Comparison of ENCODE assay signal across 15 mouse cellular contexts in genomic region chr19:60073328-60073727, GRCm38 (mm10).
DNase-seq lines count a peak whose midpoint lies in the region; ATAC-seq and TF ChIP-seq lines count a peak whose summit lies in the region.
"Had no signal": no experiment of that assay in that cellular context is flagged by ENCODE, and none has a peak within 500 bp of the region (broad histone marks: within the 10 kb centered on the region; RNA-seq: fewer than 3 reads in every experiment).

No protein-coding gene starts in this region.

- DNase-seq in limb, embryonic 14.5 days (ENCODE audit: low spot score) = peak; percentile 16
- no peak for DNase-seq in limb, embryonic 10.5 days (ENCODE audit: low spot score)
- DNase-seq in heart, adult 9 months (ENCODE audit: low spot score in 2 of 2) = peak; percentile 58 to 86
- DNase-seq in T-cell, adult 2 months (ENCODE audit: low spot score) = no peak
- DNase-seq in embryonic facial prominence, embryonic 10.5 days (ENCODE audit: low spot score) = no peak
- no peak for DNase-seq in cerebellum, adult 11-12 months
- DNase-seq: adrenal gland, postnatal 14 days; midbrain, embryonic 14.5 days had no signal

- WGBS in limb, embryonic 14.5 days = 42% methylated on average over 1 of the region's 1 CpGs
- WGBS in limb, embryonic 10.5 days = 75% methylated on average over 1 of the region's 1 CpGs
- 48% methylated on average over 1 of the region's 1 CpGs for WGBS in lung, embryonic 16.5 days
- 47% methylated on average over 1 of the region's 1 CpGs for WGBS in embryonic facial prominence, embryonic 10.5 days

- H3K4me2 ChIP-seq in limb, embryonic 14.5 days (replicated peaks; ENCODE audit: low read depth, low read length, severe bottlenecking) = no peak overlapping the region
- no peak overlapping the region for H3K4me2 ChIP-seq in lung, embryonic 16.5 days (ENCODE audit: low read depth, low read length)
- H3K4me2 ChIP-seq: embryonic facial prominence, embryonic 13.5 days; limb, embryonic 15.5 days; lung, embryonic 15.5 days had no signal

- ATAC-seq in limb, embryonic 14.5 days (ENCODE audit: low FRiP score, low read depth) = no peak
- peak; percentile 54 for ATAC-seq in lung, embryonic 16.5 days (ENCODE audit: low read depth)

- no peak for TF ChIP-seq POLR2A in limb, embryonic 14.5 days (IDR thresholded peaks at IDR 0.05; ENCODE audit: borderline replicate concordance, extremely low read depth, insufficient read depth, insufficient read length)

- no peaks in the 10 kb centered on the region for H3K9me3 ChIP-seq in limb, embryonic 14.5 days (ENCODE audit: control insufficient read depth, low read length)
- H3K9me3 ChIP-seq in limb, embryonic 10.5 days (replicated peaks) = no peaks in the 10 kb centered on the region
- H3K9me3 ChIP-seq in lung, embryonic 16.5 days (ENCODE audit: control insufficient read depth, low read length) = no peaks in the 10 kb centered on the region
- H3K9me3 ChIP-seq in embryonic facial prominence, embryonic 10.5 days = no peaks in the 10 kb centered on the region
- H3K9me3 ChIP-seq: embryonic facial prominence, embryonic 13.5 days; forebrain, embryonic 10.5 days; hindbrain, embryonic 10.5 days; limb, embryonic 15.5 days; lung, embryonic 15.5 days had no signal

- no peaks in the 10 kb centered on the region for H3K27me3 ChIP-seq in limb, embryonic 14.5 days (ENCODE audit: control insufficient read depth, insufficient read depth, low read length)
- no peaks in the 10 kb centered on the region for H3K27me3 ChIP-seq in limb, embryonic 10.5 days (ENCODE audit: low read depth, poor library complexity, severe bottlenecking)
- no peaks in the 10 kb centered on the region for H3K27me3 ChIP-seq in lung, embryonic 16.5 days (ENCODE audit: control insufficient read depth, insufficient read depth, low read depth, low read length)
- H3K27me3 ChIP-seq in embryonic facial prominence, embryonic 10.5 days (replicated peaks; ENCODE audit: low read depth, poor library complexity, severe bottlenecking) = no peaks in the 10 kb centered on the region
- H3K27me3 ChIP-seq: CH12.LX; embryonic facial prominence, embryonic 13.5 days; limb, embryonic 15.5 days; lung, embryonic 15.5 days had no signal

- H3K4me3 ChIP-seq in limb, embryonic 14.5 days (replicated peaks; ENCODE audit: low read length) = no peak overlapping the region
- no peak overlapping the region for H3K4me3 ChIP-seq in limb, embryonic 10.5 days
- H3K4me3 ChIP-seq in lung, embryonic 16.5 days (ENCODE audit: low read length) = no peak overlapping the region
- H3K4me3 ChIP-seq in embryonic facial prominence, embryonic 10.5 days = no peak overlapping the region
- H3K4me3 ChIP-seq: embryonic facial prominence, embryonic 13.5 days; forebrain, embryonic 10.5 days; hindbrain, embryonic 10.5 days; limb, embryonic 15.5 days; lung, embryonic 15.5 days had no signal

- no peak overlapping the region for H3K9ac ChIP-seq in limb, embryonic 14.5 days (ENCODE audit: low read depth, low read length, severe bottlenecking)
- H3K9ac ChIP-seq in lung, embryonic 16.5 days (ENCODE audit: low read length) = no peak overlapping the region
- H3K9ac ChIP-seq: embryonic facial prominence, embryonic 13.5 days; limb, embryonic 15.5 days; lung, embryonic 15.5 days had no signal

- H3K4me1 ChIP-seq in limb, embryonic 14.5 days (ENCODE audit: control insufficient read depth, insufficient read depth, low read length) = no peaks in the 10 kb centered on the region
- no peaks in the 10 kb centered on the region for H3K4me1 ChIP-seq in limb, embryonic 10.5 days
- no peaks in the 10 kb centered on the region for H3K4me1 ChIP-seq in lung, embryonic 16.5 days (replicated peaks; ENCODE audit: control insufficient read depth, insufficient read depth, low read length)
- H3K4me1 ChIP-seq in embryonic facial prominence, embryonic 10.5 days = no peaks in the 10 kb centered on the region
- H3K4me1 ChIP-seq: embryonic facial prominence, embryonic 13.5 days; limb, embryonic 15.5 days; lung, embryonic 15.5 days had no signal

- no peaks in the 10 kb centered on the region for H3K36me3 ChIP-seq in limb, embryonic 14.5 days (ENCODE audit: control insufficient read depth, insufficient read depth, low read length)
- no peaks in the 10 kb centered on the region for H3K36me3 ChIP-seq in limb, embryonic 10.5 days
- H3K36me3 ChIP-seq in lung, embryonic 16.5 days (ENCODE audit: control insufficient read depth, insufficient read depth, low read length) = no peaks in the 10 kb centered on the region
- H3K36me3 ChIP-seq in embryonic facial prominence, embryonic 10.5 days (replicated peaks) = no peaks in the 10 kb centered on the region
- H3K36me3 ChIP-seq: embryonic facial prominence, embryonic 13.5 days; forebrain, embryonic 10.5 days; hindbrain, embryonic 10.5 days; limb, embryonic 15.5 days; lung, embryonic 15.5 days had no signal

- no peak overlapping the region for H3K27ac ChIP-seq in limb, embryonic 14.5 days (replicated peaks; ENCODE audit: low read depth, low read length)
- no peak overlapping the region for H3K27ac ChIP-seq in limb, embryonic 10.5 days
- H3K27ac ChIP-seq in lung, embryonic 16.5 days (ENCODE audit: low read length) = no peak overlapping the region
- H3K27ac ChIP-seq in embryonic facial prominence, embryonic 10.5 days (replicated peaks) = no peak overlapping the region
- H3K27ac ChIP-seq: embryonic facial prominence, embryonic 13.5 days; forebrain, embryonic 10.5 days; hindbrain, embryonic 10.5 days; limb, embryonic 15.5 days; lung, embryonic 15.5 days had no signal

Comparison
In these comparisons a context has a peak if more than half of its experiments do, and no peak if none do; other contexts are left out.
1. DNase-seq: peak in limb, embryonic 14.5 days (single experiment) and heart, adult 9 months (2 of 2); none in limb, embryonic 10.5 days (single experiment), T-cell, adult 2 months (single experiment), embryonic facial prominence, embryonic 10.5 days (single experiment) and cerebellum, adult 11-12 months (single experiment).